Mouse (Mus musculus): ENCODE results near the gene Atp2b4.

GRCm38 (mm10) chr1:133653033-133653432 lies 147.8 kb downstream of the Atp2b4 start:
- TF ChIP-seq CTCF (IDR thresholded peaks at IDR 0.05; ENCODE audit: low read depth) (no peak), EP300 (optimal IDR thresholded peaks at IDR 0.05) (no peak)
